Mouse (Mus musculus): Measurements from ENCODE around the gene Dnm3.

The Dnm3 gene

DNA sequence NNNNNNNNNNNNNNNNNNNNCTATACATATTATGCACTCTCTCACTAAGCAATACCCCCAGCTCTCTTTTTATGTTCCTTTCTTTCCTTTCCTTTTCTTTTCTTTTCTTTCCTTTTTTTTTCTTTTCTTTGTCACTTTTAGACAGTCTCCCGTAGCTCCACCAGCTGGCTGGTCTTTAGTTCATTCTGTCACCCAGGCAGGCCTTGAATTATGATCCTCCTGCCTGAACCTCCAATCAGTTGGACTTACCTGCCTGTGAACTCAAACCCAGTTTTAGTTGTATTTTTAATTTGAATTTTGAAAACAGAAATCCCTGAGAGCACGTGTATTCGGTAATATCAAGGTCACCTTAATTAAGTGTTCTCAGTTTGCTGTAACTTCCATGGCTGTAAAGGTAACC, 141.6 kb downstream of the Dnm3 start:
- no peak for DNase-seq (ENCODE audit: extremely low spot score, low read depth, low spot score)

GRCm38 (mm10) chr1:162328673-162329072, 149.2 kb downstream of the Dnm3 start:
- no peak for DNase-seq (ENCODE audit: extremely low spot score, low read depth, low spot score)

DNA sequence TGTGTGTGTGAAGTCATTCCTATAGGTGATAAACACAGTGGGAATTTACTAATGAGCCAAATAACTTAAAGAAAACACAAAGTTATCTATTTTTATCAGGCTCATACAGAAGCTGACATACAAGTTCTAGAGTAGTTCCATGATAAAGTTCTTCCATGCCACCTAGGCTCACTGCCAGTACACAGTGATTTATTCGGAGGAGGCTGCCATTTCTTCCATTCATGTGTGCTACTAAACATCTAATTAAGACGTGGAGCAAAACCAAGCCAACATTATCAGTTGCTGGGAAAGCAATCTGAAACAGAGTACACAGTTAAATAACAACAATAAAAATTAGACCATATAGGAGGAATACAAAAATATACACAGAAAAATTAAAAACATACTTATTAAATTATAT, 150.2 kb downstream of the Dnm3 start:
- no peak for DNase-seq (ENCODE audit: extremely low spot score, low read depth, low spot score)

DNA sequence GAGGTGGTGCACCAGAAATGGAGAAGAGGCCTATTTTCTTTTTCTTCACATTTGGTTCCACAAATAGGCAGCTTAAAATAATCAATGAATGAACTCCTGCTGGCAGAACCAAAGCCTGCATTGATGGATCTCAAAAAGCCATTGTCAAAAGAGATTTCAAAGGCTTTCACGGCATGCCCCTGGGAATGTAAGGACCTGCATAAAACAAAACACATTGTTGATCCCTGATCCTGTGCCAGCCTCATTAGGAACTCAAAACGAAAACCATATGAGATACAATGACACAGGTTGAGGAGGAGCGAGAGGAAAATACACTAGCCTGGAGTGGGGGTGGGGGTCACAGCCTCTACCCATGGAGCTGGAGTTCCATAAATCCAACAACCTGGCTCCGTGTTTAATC, 153.4 kb downstream of the Dnm3 start:
- DNase-seq (ENCODE audit: extremely low spot score, low read depth, low spot score) = no peak

DNA sequence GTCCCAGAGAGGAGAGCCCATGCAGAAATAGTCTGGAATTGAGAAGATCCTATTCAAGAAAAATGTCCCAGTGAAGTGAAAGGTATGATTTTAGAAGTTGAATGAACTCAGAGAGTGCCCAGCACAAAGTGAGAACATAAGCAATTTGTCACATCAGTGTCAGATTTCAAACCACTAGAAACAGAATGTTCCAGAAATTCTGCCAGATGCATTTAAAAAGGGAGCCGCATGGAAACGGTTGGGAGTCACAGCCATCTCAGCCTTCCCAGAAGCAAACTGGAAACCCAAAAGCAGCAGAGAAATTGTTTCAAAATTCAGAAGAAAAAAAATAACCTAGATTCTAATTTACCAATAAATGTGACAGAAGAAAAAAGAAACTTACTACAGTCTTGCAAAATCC, 154.7 kb downstream of the Dnm3 start:
- no peak for DNase-seq (ENCODE audit: extremely low spot score, low read depth, low spot score)

DNA sequence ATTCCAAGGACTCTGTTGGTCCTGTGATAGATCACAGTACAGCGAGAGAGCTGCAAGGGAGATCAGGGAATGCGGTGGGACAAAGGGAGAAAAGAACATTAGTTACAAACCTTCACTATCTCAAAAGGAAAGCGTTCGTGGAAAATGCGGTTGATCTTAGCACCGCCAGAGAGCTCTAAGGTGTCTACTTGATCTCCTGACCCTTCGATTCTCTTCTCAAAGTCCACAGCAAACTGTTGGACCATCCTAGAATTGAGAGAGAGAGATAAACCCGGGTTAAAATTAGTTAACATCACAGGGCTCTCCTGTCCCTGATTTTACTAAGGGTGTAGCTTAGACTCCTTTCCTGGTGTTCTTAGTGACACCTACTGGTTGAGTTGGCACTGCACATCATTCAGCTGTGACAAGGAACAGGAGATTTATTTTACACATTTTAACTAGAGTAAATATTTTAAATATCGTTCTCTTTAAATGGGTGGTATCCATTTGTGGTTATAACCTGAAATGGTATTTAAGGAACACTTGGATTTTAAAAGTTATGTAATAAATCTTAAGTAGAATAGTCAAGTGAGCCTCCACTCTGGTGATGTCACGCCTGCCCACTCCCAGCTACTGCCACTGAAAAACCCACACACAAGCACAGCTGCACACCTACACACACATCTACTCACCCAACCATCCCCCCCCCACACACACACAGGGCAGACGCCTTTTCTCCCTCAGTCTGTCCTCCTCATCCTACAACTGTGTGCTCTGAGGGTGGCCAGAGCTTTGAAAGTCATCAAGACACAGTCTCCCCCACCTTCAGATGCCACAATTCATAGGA, 164.2 kb downstream of the Dnm3 start:
- DNase-seq (ENCODE audit: extremely low spot score, low read depth, low spot score) = peak; percentile 56

DNA sequence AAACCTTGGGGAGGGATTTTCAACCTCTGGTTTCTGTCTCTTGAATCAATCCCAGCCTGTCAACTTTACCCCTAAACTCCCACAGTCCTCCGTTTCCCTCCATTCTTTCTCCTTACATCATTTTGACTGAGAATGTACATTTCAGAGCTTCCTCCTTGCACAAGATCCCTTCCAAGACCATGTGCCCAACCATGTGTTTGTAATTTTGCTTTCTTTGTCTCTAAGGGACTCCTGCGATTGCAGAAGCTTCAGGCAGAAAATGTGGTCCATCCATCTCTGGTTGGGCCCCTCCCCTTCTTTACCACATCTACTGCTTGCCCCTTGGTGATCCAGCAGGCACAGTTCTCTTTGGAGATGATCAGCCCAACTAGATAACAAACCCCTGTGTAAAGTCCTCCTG, 165.2 kb downstream of the Dnm3 start:
- no peak for DNase-seq (ENCODE audit: extremely low spot score, low read depth, low spot score)

- no peak for DNase-seq (ENCODE audit: extremely low spot score, low read depth, low spot score)
Observed at GRCm38 (mm10) chr1:162312152-162312551, 165.7 kb downstream of the Dnm3 start.

DNA sequence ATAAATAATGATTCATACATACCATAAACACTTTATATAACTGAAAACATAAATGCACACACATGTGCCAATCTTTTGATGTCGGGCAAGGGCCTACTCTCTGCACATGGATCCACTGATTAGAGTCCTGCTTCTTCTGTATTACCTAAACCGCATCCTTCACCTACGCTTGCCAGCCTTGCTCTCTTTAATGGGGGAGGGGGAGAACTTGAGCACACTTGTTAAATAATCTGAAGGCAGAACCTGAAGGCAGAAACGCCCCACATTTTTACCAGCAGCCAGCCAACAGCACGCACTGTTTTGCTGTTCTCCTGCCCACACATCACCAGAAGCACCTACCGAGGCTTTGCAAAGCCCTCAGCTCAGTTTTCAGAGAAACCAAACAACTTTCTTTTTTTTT, 172.6 kb downstream of the Dnm3 start:
- DNase-seq (ENCODE audit: extremely low spot score, low read depth, low spot score) = no peak

- DNase-seq (ENCODE audit: extremely low spot score, low read depth, low spot score) = no peak
Observed at GRCm38 (mm10) chr1:162302480-162302879, 175.4 kb downstream of the Dnm3 start.

DNA sequence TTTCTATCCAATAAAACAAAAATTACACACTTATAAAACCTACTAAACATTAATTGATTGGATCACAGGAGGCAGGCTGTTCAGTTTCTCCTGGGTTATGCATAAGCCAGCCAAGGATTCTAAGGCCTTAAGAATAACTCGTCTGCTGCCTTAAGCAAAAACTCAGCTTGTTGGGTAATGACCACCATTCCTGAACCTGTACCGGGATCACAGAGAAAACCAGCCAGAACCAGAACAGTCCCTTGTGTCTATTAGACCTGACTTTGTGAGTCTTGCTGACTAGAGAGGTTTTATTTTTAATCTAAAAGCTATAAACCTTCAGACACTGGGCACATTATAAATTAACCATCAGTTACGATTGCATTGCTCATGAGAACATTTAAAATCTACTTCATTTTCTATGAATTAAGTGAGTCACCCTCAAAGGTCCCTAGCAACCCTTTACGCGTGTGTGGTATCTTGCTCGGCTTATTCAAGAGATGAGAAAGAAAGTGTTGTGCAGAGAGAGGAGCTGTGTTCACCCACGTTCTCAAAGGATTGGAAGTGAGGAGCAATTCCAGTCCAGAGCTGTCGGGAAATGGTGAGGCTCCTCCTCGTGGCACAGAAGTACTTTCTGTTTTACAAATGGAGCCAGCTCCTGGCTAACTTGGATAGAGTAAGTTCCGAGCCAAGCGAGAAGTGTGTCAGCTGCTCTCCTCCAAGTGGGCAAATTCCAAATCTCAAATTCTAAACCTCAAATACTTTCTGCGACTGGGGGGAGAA, 178.1 kb downstream of the Dnm3 start:
- DNase-seq (ENCODE audit: extremely low spot score, low read depth, low spot score) = no peak

- no peak for DNase-seq (ENCODE audit: extremely low spot score, low read depth, low spot score)
Observed at GRCm38 (mm10) chr1:162298527-162298926, 179.3 kb downstream of the Dnm3 start.

DNA sequence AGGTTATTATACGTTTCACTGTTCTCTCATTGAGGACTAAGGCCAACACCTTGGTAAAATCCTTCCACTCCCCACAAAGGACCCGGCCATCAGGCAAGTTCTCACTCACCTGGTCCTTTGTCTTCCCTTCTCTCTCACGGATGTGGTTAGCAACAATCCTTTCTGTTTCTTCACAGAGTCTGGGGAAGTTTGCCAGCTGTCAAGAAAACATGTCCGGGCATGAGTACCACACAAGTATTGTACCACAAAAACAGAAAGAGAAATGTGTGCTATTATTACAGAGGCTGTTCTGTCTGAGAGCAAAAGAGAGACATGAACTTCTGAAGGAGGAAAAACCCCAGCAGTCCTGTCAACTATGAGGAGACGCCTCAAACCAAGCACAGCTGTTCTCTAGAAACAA, 182.4 kb downstream of the Dnm3 start:
- no peak for DNase-seq (ENCODE audit: extremely low spot score, low read depth, low spot score)

DNA sequence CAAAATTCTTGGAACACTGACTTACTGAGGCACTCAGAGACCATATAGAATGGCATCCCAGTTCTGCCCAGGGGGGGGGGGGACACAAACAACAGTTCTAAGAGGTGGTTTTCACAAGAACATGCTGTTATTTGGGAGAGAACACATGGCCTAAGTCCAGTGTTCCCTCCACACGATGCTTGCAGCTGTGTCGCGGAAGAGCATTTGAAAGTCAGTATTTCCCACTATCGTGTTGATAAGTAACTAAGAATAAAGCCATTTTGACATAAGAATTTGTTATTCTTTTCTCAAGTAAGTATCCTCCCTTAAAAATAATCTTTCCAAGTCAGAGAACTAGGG, 183.3 kb downstream of the Dnm3 start:
- no peak for DNase-seq (ENCODE audit: extremely low spot score, low read depth, low spot score)

DNA sequence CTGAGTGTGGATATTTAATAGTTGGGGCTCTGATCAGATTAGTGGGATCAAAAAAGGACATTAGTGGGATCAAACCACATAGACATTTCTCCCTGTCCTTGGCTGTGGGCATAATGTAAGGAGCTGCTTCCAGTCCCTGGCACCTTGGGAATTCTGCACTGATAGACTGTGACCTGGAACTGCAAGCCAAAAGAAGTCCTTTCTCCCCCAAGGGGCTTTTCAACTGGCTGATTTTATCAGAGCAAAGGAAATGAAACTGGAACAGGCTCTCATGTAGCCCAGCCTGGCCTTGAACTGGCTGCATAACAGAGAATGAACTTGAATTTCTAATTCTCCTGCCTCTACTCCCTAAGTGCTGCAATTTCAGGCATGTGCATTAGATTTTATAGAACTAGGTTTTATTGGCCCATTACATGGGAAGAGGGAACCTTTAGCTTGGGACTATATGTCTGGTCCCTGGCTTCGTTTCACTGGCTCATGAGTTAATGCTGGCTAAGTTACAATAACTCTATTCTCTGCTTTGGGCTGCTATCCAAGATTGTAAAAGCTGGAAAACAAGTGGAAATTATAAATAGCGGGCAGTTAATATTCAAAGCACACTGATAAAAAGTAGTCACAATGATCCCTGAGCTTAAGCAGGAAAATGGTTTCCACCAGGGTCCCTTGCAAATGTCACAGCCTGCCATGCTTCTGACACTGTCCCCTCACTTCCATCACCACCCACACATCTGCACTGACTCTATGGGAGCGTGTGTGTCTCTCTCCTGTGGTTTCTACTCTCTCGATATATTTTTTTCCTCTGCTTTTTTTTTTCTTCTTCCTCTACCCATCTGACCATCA, 183.9 kb downstream of the Dnm3 start:
- DNase-seq (ENCODE audit: extremely low spot score, low read depth, low spot score) = no peak

DNA sequence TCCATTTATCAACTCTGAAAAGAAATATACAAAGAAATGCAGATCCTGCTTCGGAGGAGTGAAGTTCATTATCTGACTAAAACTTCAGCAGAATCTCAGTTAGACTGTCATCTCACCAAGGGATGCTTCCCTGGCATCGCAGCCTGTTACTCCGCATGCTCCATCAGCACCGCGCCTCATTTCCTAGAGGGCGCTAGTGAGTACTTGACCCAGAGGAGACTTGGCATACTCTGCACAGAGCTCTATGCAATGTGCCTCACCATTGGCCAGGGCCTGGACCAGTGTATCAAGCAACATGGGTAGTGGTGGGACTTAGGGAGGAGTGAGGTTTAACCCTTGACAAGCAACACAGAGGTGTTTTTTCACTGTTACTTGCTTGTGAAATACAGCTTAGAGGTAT, 190.9 kb downstream of the Dnm3 start:
- DNase-seq (ENCODE audit: extremely low spot score, low read depth, low spot score) = no peak

- DNase-seq (ENCODE audit: extremely low spot score, low read depth, low spot score) = peak; percentile 79
Observed at GRCm38 (mm10) chr1:162281981-162282381, 195.9 kb downstream of the Dnm3 start.

GRCm38 (mm10) chr1:162280052-162280451, 197.8 kb downstream of the Dnm3 start:
- no peak for DNase-seq (ENCODE audit: extremely low spot score, low read depth, low spot score)

GRCm38 (mm10) chr1:162276011-162276410, 201.8 kb downstream of the Dnm3 start:
- DNase-seq (ENCODE audit: extremely low spot score, low read depth, low spot score) = no peak

DNA sequence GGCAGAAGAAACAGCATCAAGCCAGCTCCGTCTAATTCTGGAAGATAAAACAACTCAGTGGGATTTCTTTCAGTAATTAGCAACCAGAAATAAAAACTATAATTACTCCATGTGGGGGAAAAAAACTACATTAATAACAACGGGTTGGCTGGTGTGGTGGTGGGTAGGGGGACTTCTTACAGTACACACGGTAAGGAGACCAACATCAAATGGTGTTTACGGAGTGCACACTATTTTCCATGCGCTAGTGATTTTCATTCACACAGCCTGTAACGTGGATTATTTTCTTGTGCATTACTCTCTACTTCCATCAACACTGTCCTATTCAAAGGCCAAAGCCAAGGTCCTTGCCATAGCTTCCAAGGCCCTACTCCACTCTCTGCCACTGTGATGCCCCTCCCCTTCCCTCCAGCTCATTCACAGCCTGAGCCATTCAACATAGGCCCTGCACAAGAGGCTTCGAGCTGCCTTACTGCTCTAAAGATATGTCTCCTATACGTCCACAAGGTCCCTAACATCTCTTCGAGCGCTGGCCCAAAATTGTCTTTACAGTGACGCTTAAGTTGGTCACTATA, 203.1 kb downstream of the Dnm3 start:
- DNase-seq (ENCODE audit: extremely low spot score, low read depth, low spot score) = no peak

- DNase-seq (ENCODE audit: extremely low spot score, low read depth, low spot score) = no peak
Observed at GRCm38 (mm10) chr1:162256912-162257607, 220.8 kb downstream of the Dnm3 start.

Data from hindlimb bud, embryonic 11.5 days (tissue).